Mouse (Mus musculus): Measurements from ENCODE around the gene Gm10271.

GRCm38 (mm10) chr10:116928826-116929225, 43.6 kb downstream of the Gm10271 start:
- TF ChIP-seq EP300 (IDR thresholded peaks at IDR 0.05; ENCODE audit: low read depth): no peak
- no peak for TF ChIP-seq CTCF (IDR thresholded peaks at IDR 0.05; ENCODE audit: low read depth)

Measured in liver, postnatal 0 days (tissue).